ENCODE assay signal across 20 mouse cellular contexts in genomic region chr17:67690689-67691088, GRCm38 (mm10).
DNase-seq lines count a peak whose midpoint lies in the region.
"Had no signal": no experiment of that assay in that cellular context is flagged by ENCODE, and none has a peak within 500 bp of the region (broad histone marks: within the 10 kb centered on the region; RNA-seq: fewer than 3 reads in every experiment).

No protein-coding gene starts in this region.

- peak; percentile 45 to 58 for DNase-seq in cerebellum, postnatal 10 days
- no peak for DNase-seq in cerebellum, adult 8-10 months
- DNase-seq in kidney, postnatal 10 days: peak; percentile 23
- DNase-seq in kidney, adult 18-20 months: no peak
- peak; percentile 50 for DNase-seq in testis, postnatal 14 days (ENCODE audit: low spot score)
- DNase-seq in testis, postnatal 10 days (ENCODE audit: low spot score): no peak
- DNase-seq in urinary bladder, postnatal 36 days (ENCODE audit: low spot score in 2 of 2): no peak
- DNase-seq: adrenal gland, postnatal 14 days; cerebellum, adult 18-20 months; embryo, embryonic 11 days; heart, adult 2 months; heart, postnatal 4 days; kidney, adult 8-10 months; lung, embryonic 14.5 days; lung, postnatal 14 days; midbrain, embryonic 14.5 days; retina, postnatal 1 day; right cerebral cortex, postnatal 25 days; thymus, adult 18-20 months; thymus, postnatal 25 days had no signal

Comparison
In these comparisons a context has a peak if more than half of its experiments do, and no peak if none do; other contexts are left out.
1. DNase-seq: peak in cerebellum, postnatal 10 days (2 of 2), kidney, postnatal 10 days (single experiment) and testis, postnatal 14 days (single experiment); none in cerebellum, adult 8-10 months (single experiment), kidney, adult 18-20 months (single experiment), testis, postnatal 10 days (single experiment) and urinary bladder, postnatal 36 days (0 of 2).